Mouse (Mus musculus): Measurements from ENCODE around the gene Krt82.

Gene Krt82

DNA sequence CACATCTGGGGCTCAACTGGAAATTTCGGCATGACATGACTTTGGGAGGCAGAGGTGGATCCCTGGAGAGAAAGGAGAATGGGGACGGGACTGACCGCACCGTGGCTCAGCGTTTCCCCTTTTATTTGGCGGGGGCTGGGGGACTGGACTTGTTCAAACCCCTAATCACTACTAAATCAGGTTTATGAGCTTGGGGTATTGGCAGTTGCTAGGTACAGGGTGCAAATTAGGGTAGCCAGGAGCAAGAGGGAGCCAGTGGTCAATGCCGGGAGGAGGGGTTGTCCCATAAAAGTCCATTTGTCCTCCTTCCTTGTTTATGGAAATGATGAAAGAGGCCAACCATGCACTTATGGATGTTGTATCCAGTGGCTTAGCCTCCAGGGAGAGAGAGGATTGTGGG, at the start of gene Krt82:
Krt82 (minus strand) TSS at position 101 of the 400 bp plus-strand sequence.
- CTCF ChIA-PET = no interaction called here
- POLR2A ChIA-PET = no interaction called here

DNA sequence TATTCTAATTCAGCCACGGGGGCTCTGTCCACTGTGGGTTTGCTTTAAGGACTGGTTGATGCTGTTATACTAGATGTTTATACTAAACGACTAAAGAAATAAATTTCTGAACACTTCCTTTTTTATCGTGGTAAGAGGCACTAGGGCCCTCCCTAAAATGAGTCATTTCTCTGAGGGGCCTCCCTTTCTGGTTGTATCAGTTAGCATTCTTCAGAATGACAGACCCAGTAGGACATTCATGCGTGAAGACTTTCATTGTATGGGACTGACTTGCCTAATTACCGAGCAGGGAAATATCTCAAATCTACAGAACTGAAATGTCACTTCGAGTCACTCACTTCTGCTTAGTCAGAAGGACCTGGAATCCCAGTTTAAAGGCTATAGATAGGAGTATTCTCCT, 48.7 kb upstream of the Krt82 start:
- CTCF ChIA-PET = no interaction called here

DNA sequence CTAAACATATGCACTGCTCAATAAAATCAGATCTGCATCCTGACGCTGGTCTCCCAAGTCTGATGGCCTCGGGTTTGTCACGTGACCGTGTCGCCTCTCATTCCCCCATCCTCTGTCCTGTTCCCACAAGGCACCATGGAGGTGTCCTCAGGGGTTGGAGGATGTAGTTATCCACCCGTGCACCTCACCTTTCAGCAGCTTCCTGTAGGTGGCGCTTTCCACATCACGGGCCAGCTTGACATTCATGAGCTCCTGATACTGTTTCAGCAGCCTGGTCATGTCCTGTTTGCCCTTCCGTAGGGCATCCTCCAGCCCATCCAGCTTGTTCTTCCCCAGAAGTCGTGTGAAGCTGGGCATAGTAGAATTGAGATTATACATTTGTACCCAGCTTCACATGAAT, 37.7 kb upstream of the Krt82 start:
- ChIA-PET CTCF (interaction anchor here (0.5 to 1.8 kb wide), 24 partner anchors 13 to 1748 kb away, joined by 3 to 8 read pairs (median 4); partner anchors contain the start of genes Krt75 (in 1 of the 4) and Krt76 (in 1 of the 4)), POLR2A (interaction anchor here in 1 of 4 experiments (1.7 kb wide), 1 partner anchor 13 kb away, joined by 4 read pairs; no protein-coding TSS in a partner anchor)

More for the DNA sequence above, 48.7 kb upstream of the Krt82 start:
- POLR2A ChIA-PET = no interaction called here

DNA sequence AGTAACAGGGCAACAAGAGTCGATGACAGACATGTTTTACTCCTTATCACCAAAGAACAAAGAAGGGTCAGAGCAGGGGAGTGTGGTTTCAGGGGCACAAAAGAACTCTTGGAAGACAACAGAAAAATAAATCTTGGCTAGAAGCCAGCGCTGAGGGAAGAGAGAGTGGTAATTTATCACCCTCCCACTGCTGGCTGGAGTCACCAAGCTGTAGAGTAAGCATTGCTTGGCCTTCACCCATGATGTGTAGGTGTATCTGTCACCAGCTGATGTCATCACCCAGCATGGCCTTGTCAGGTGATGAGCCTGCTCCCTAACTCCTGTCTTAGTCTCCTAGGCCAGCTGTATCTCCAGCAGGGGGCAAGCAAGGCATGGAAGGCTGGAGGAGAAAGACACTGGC, 34.0 kb upstream of the Krt82 start:
- ChIA-PET POLR2A (no interaction called here), CTCF (interaction anchor here in 1 of 4 experiments (0.7 kb wide), 1 partner anchor 256 kb away, joined by 3 read pairs; no protein-coding TSS in a partner anchor)

DNA sequence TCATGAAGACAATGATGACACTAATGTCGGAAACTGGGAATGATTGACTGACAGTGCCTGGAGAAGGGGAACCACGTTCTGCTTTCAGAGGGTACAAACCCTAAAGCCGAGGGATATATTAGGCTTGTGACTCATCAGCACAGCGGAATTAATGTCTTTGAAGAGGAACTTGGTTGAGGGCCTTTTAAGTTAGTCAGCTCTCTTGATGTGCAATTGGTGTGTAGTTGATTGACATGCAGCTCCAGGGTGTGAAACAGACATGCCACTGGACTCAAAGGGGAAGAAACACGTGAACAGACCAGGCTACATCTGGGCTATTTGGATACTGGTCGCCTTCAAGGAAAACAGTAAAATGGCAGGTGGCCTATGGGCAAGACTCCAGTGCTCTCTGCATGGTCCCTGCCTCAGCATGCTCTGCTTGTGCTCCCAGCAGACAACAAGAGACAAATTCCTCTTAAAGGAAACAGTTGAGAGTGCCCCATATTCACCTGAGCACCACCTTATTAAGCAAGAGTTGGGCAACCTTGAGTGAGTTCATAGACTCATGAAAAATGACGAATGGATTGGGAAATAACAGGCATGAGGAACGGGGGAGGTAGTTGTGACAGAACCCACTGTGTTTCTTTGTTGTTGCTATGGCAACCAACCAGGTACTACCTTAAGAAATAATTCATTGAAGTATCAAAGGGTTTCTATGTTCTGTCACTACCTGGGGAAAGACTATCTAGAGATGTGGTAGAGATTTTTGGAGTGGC, 32.9 kb upstream of the Krt82 start:
- CTCF ChIA-PET = no interaction called here
- POLR2A ChIA-PET = no interaction called here

DNA sequence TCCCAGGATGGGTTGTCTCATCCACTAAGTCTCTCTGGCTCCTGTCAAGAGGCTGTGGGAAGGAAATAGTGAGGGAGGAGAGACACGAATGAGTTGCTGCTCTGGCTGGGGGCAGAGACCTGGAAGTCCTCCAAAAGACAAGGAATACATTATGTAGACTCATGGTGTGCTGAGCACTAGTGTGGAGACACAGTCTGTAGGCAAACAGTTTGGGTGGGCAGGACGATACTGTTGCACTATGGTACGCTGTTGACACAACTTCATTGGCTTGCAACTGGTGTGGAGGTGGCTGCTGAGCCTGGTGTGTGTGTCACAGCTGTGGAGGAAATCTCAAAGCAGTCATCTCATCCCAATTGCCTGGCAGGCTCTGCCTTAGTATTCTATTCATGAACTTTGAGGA, 31.2 kb upstream of the Krt82 start:
- CTCF ChIA-PET = no interaction called here
- POLR2A ChIA-PET = no interaction called here

DNA sequence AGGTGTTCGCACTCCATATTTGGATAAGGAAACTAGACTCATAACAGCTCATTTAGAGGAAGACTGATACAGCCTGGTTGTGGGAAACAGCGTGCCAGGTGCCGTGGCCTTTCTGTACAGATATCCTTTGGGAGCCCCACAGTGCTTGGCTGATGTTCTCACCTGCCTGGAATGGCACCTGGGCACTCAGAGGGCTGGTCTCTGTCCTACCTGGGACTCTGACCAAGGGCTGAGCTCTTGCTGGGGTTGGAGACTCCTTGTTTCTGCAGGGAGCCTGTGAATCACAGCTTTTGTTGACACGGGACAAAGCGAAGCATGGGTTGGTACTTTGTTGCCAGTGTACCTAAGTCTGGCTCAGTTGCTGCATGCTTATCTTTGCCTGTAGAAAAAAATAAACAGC, 25.0 kb upstream of the Krt82 start:
- ChIA-PET CTCF (interaction anchor here in 1 of 4 experiments (0.5 to 1.4 kb wide), 2 partner anchors 13 to 236 kb away, joined by 3 to 5 read pairs; no protein-coding TSS in a partner anchor), POLR2A (interaction anchor here in 1 of 4 experiments (0.6 kb wide), 1 partner anchor 12 kb away, joined by 4 read pairs; no protein-coding TSS in a partner anchor)

DNA sequence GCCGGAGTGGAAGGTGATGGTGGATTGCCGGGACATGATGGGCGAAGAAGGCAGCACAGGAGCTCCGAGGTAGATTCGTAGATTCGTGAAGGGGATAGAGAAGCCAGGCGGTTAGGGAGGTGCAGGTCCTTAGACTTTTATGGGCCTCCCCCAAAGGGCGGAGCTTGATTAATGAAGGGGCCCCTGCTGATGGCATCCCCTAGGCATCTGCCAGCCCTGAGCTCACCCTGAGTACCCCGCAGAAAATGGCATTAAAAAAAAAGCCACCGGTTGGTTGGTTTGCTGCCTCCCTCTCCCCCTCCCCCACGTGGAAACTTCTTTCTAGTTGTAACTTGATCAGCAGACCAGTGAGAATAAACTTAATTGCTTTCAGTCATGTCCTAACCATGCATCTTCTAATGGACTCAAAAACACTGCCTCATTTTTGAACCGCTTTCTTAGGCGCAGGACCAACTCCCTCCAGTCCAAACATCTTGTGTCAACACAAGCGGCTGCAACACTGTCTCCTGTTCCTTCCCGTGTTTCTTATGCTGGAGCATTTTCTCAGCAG, 23.4 kb upstream of the Krt82 start, which contains the start of gene Krt75:
Krt75 (minus strand) TSS at position 109 of the 550 bp plus-strand sequence.
- ChIA-PET POLR2A (interaction anchor here in 1 of 4 experiments (0.6 kb wide), 1 partner anchor 397 kb away, joined by 3 read pairs; no protein-coding TSS in a partner anchor), CTCF (interaction anchor here in 1 of 4 experiments (0.7 to 1.0 kb wide), 3 partner anchors 14 to 491 kb away, joined by 3 to 4 read pairs (median 3); no protein-coding TSS in a partner anchor)

DNA sequence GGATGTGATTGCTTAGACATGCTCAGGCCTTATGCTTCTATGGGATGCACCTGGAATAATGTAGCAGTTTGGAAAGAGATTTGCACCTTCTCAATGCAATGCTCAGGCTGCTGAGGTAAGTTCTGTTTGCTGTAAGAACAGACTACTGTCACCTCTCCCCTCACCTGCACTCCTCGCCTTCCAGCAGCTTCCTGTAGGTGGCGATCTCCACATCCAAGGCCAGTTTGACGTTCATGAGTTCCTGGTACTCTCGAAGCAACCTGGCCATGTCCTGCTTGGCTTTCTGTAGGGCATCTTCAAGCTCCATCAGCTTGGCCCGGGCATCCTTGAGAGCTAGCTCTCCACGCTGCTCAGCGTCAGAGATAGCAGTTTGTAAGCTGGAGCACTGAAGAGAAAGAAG, 17.3 kb upstream of the Krt82 start:
- POLR2A ChIA-PET = no interaction called here
- CTCF ChIA-PET = interaction anchor here (0.6 to 1.9 kb wide), 10 partner anchors 20 to 794 kb away, joined by 3 to 7 read pairs (median 3); no protein-coding TSS in a partner anchor

DNA sequence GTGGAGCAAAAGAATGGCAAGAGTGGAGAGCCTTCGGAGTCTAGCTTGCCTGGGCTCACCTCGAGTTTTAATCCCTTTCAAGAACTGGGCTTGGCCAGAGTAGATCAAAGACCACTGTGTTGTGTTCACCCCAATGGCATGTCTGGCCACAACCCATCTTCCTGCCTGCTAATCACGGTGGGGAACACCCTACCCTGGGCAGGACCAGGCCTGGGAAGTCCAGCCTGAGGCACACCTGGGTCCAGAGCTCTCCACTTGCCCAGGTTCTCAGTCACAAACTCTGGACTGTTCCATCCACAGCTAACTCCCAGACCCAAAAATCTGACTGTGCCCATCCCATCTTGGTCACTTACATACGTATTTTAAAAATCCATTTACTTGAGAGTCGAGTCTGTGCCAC, 12.4 kb upstream of the Krt82 start, which contains the start of gene Krt90:
Krt90 (minus strand) TSS at position 101 of the 400 bp plus-strand sequence.
- ChIA-PET POLR2A (interaction anchor here in 1 of 4 experiments (1.3 kb wide), 1 partner anchor 8 kb away, joined by 3 read pairs; no protein-coding TSS in a partner anchor), CTCF (no interaction called here)

DNA sequence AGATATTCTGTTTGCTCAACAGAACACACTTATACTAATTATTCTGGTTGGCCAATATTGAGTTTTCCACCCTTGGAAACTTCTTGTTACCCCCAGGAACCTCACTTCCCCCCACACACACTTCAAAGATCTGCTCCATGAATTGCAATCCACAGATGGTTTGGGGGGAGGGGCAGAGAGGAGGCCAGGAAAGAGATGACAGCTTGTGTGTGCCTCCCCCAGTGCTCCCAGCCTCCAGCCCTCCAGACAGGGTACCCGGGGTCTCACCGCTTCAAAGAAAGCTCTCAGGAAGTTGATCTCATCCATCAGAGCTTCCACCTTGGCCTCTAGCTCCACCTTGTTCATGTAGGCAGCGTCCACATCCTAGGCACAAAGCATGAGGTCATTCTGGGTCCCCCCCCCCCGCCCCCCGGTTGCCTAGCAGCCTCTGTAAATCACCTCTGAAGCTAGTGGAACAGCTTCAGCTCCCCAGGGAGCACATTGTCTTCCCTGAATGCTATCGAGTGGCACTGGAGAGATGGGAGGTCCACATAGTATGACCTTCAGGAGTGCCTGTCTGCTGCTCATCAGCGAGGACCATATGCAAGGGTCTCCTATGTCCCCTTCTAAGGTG, 7.7 kb upstream of the Krt82 start:
- POLR2A ChIA-PET = interaction anchor here in 1 of 4 experiments (1.1 kb wide), 1 partner anchor 14 kb away, joined by 3 read pairs; no protein-coding TSS in a partner anchor

DNA sequence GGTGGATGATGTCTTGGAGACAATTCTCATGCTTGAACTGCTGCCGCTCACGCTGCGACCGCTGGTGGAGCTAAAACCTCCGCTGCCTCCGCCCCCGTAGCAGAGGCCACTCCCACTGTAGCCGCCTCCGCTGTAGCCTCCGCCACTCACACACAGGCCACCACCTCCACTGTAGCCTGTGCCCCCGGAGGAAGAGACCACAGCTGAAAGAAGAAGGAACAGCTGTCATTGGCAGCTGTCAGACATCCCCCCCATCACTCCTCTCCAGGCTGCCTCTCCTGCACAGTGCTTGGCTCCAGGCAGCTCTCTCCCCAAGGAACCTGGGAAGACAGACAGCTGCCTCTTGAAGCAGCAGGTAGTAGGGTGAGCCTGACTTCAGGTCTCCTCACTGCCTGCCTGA, 2.7 kb upstream of the Krt82 start:
- ChIA-PET CTCF (interaction anchor here in 3 of 4 experiments (0.7 to 2.7 kb wide), 10 partner anchors 11 to 431 kb away, joined by 3 to 13 read pairs (median 3); no protein-coding TSS in a partner anchor), POLR2A (no interaction called here)

More for the DNA sequence above, 7.7 kb upstream of the Krt82 start:
- CTCF ChIA-PET = interaction anchor here in 2 of 4 experiments (0.7 to 1.1 kb wide), 3 partner anchors 16 to 426 kb away, joined by 3 to 4 read pairs (median 4); no protein-coding TSS in a partner anchor

DNA sequence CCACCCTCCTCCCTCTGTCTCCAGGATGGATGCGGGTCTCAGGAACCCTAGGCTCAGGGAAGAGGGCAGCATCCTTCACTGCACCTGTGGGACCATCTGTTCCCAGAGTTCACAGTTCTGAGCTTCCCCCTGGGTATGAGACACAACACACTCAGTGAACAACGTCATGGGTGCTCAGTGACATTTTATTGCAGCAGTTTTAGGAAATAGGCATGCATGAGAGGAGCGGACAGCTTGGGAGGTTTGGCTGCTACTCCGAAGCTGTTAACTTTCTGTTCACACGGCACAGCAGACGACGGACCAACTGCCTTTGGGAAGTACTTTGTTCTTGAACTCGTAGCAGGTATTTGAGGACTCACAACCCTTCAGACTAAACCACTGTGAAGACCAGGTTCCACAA, 1.7 kb upstream of the Krt82 start:
- ChIA-PET POLR2A (no interaction called here), CTCF (interaction anchor here in 1 of 4 experiments (0.8 to 1.3 kb wide), 2 partner anchors 220 to 432 kb away, joined by 3 to 4 read pairs; no protein-coding TSS in a partner anchor)

DNA sequence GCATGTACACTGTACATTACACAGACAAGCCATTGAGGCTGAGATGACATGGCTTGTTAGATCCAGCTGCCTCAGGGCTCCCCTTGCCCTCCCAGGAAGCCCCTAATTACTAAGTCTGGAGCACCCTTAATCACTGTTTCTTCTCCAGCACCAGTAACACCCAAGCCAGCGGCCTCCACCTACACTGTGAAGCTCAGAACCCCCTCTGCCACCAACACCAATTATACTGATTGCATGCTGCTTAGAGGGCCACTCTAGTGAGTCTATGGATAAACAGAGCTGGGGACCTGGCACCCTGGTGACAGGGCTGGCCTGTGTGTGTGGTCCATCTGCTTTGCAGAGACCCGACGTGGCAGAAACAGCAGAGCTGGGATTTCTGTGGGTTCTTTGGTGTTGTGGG, 6.0 kb downstream of the Krt82 start:
- POLR2A ChIA-PET = interaction anchor here in 1 of 4 experiments (0.5 kb wide), 1 partner anchor 1928 kb away, joined by 4 read pairs; no protein-coding TSS in a partner anchor
- CTCF ChIA-PET = interaction anchor here in 2 of 4 experiments (0.7 to 3.6 kb wide), 2 partner anchors 440 kb away, joined by 3 to 16 read pairs; no protein-coding TSS in a partner anchor

DNA sequence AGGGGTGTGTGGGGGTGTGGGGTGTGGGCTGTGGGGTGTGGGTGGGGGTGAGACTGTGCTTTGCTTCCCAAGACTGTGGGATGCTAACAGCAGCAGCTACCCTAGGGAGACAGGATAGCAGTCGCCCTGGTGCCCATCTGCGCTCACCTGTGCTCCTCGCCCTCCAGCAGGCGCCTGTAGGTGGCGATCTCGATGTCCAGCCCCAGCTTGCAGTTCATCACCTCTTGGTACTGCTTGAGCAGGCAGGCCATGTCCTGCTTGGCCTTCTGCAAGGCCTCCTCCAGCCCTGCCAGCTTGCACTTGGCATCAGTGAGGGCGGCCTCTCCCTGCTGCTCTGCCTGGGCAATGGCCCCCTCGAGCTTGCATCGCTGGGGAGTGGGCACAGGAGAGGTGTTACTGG, 7.9 kb downstream of the Krt82 start:
- ChIA-PET CTCF (interaction anchor here (0.6 to 3.8 kb wide), 23 partner anchors 10 to 929 kb away, joined by 3 to 16 read pairs (median 3); partner anchors contain the start of gene Krt84 (in 1 of the 4)), POLR2A (interaction anchor here in 1 of 4 experiments (1.1 kb wide), 1 partner anchor 13 kb away, joined by 5 read pairs; no protein-coding TSS in a partner anchor)

DNA sequence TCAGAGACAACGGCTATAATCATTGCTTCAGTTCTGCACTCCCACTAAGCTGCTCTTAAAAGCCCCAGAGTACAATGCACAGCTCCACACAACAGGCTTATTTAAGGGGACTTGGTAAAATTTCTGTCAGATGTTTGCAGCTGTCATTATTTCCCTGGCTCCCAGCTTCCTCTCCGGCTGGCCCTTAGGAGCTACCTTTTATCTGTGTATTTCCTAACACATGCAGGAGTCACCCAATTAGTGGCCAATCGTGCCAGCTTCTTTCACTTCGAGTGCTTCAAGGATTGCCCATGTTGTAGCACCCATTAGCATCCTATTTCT, 11.9 kb downstream of the Krt82 start:
- CTCF ChIA-PET = interaction anchor here (0.6 to 3.0 kb wide), 23 partner anchors 11 to 713 kb away, joined by 3 to 26 read pairs (median 3); no protein-coding TSS in a partner anchor
- POLR2A ChIA-PET = interaction anchor here in 1 of 4 experiments (0.6 kb wide), 1 partner anchor 882 kb away, joined by 3 read pairs; no protein-coding TSS in a partner anchor

DNA sequence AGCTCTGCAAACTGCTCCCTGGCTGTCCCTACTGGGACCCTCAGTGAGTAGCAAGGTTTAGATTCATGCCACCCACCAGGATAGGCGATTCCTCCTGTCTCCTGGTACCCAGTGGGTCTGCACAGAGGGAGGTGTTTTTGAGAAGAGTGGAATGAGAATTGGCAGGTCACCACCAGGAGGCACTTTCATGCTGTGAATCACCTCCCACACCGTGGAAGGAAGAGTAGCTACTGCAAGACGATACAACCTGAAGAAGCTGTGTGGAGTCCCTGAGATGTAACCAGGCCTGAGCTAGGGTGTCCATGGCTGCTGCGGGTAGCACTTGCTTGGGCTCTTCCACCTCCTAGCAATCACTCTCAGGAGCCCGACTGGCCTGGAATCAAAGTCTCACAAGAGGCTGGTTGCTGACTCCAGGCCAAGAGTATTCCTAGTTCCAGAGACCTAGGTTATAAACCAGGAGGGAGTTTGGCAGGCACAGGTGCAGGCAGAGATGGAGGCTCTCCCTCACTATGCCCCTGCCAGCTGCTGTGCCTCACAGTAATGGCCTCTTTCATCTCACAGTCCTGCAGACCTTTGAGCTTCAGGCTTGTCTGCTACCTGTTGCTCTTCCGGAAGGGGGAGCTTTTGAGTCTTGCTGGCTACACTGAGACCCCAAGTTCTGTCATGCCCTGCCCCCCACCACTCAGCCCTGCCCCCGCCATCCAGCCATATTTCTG, 12.4 kb downstream of the Krt82 start:
- ChIA-PET CTCF (interaction anchor here (0.6 to 3.0 kb wide), 27 partner anchors 8 to 713 kb away, joined by 3 to 26 read pairs (median 3); no protein-coding TSS in a partner anchor), POLR2A (interaction anchor here in 1 of 4 experiments (0.6 to 0.7 kb wide), 2 partner anchors 9 to 882 kb away, joined by 3 read pairs; no protein-coding TSS in a partner anchor)
